In genomic region chr2:35230215-35230614, GRCm38 (mm10) we compare ENCODE assay signal across 22 mouse cellular contexts. TPM values are rescaled to one million over a fixed set of nuclear protein-coding genes. Genes with fewer than 3 reads are reported as not detected.
DNase-seq lines count a peak whose midpoint lies in the region; ATAC-seq lines count a peak whose summit lies in the region.
"Had no signal": no experiment of that assay in that cellular context is flagged by ENCODE, and none has a peak within 500 bp of the region (broad histone marks: within the 10 kb centered on the region; RNA-seq: fewer than 3 reads in every experiment).

No protein-coding gene starts in this region.

- DNase-seq in heart, embryonic 10.5 days (ENCODE audit: low spot score): no peak
- DNase-seq in heart, postnatal 10 days: no peak
- peak; percentile 55 for DNase-seq in 3134 (ENCODE audit: extremely low read depth, insufficient read length, low spot score)
- peak; percentile 30 for DNase-seq in embryonic facial prominence, embryonic 11.5 days (ENCODE audit: low spot score)
- DNase-seq in thymus, postnatal 10 days (ENCODE audit: low spot score in 2 of 2): no peak
- DNase-seq in ovary, adult 18-20 months (ENCODE audit: low spot score): no peak
- DNase-seq: adrenal gland, postnatal 36 days; B cell, adult 2 months; cerebellum, adult 9-11 months; gastrocnemius, adult 2 months; heart, adult 11 months; kidney, postnatal 25 days; right cerebral cortex, adult 18-20 months; spleen, adult 18-20 months; thymus, postnatal 36 days had no signal

- peak overlapping the region; percentile 12; the same call in 1 of the 2 replicates for H3K4me3 ChIP-seq in heart, embryonic 10.5 days
- H3K4me3 ChIP-seq in embryonic facial prominence, embryonic 11.5 days (ENCODE audit: low read depth, low read length): no peak overlapping the region
- H3K4me3 ChIP-seq in limb, embryonic 13.5 days: no peak overlapping the region
- H3K4me3 ChIP-seq: gastrocnemius, adult 2 months; heart, embryonic 15.5 days; midbrain, embryonic 13.5 days had no signal

- intact Hi-C loops in heart, postnatal 10 days (cut with DNase I): no loop called here

- no peak overlapping the region for H3K4me2 ChIP-seq in embryonic facial prominence, embryonic 11.5 days (ENCODE audit: low read depth, low read length)
- H3K4me2 ChIP-seq in limb, embryonic 13.5 days (replicated peaks): peak overlapping the region; percentile 38; the same call in 1 of the 2 replicates
- H3K4me2 ChIP-seq: heart, embryonic 15.5 days; hindbrain, embryonic 14.5 days; midbrain, embryonic 13.5 days had no signal

- no peak overlapping the region for H3K27ac ChIP-seq in heart, embryonic 10.5 days
- H3K27ac ChIP-seq in embryonic facial prominence, embryonic 11.5 days (replicated peaks; ENCODE audit: low read depth, low read length): no peak overlapping the region
- no peak overlapping the region for H3K27ac ChIP-seq in limb, embryonic 13.5 days
- H3K27ac ChIP-seq: gastrocnemius, adult 2 months; heart, embryonic 15.5 days; hindbrain, embryonic 14.5 days; midbrain, embryonic 13.5 days had no signal

- no peak overlapping the region for H3K9ac ChIP-seq in embryonic facial prominence, embryonic 11.5 days (replicated peaks; ENCODE audit: low read length)
- H3K9ac ChIP-seq in limb, embryonic 13.5 days: no peak overlapping the region
- H3K9ac ChIP-seq: heart, embryonic 15.5 days; hindbrain, embryonic 14.5 days; midbrain, embryonic 13.5 days had no signal

- H3K36me3 ChIP-seq in heart, embryonic 10.5 days: no peaks in the 10 kb centered on the region
- no peaks in the 10 kb centered on the region for H3K36me3 ChIP-seq in embryonic facial prominence, embryonic 11.5 days (replicated peaks; ENCODE audit: control insufficient read depth, insufficient read depth, low read depth, low read length)
- no peaks in the 10 kb centered on the region for H3K36me3 ChIP-seq in limb, embryonic 13.5 days
- H3K36me3 ChIP-seq: heart, embryonic 15.5 days; midbrain, embryonic 13.5 days had no signal

- WGBS in heart, embryonic 10.5 days: 25% methylated on average over 8 of the region's 8 CpGs
- WGBS in embryonic facial prominence, embryonic 11.5 days: 29% methylated on average over 8 of the region's 8 CpGs
- 7% methylated on average over 8 of the region's 8 CpGs for WGBS in limb, embryonic 13.5 days

- no peak for ATAC-seq in embryonic facial prominence, embryonic 11.5 days (replicated peaks; ENCODE audit: insufficient number of reproducible peaks, low FRiP score, low TSS enrichment, low read depth)
- no peak for ATAC-seq in limb, embryonic 13.5 days (ENCODE audit: low FRiP score, low read depth)
- no peak for ATAC-seq in megakaryocyte-erythroid progenitor cell, adult 5-6 weeks (replicated peaks; ENCODE audit: low FRiP score, low TSS enrichment, poor library complexity, severe bottlenecking)
- ATAC-seq: forebrain, embryonic 14.5 days; intestine, postnatal 0 days; midbrain, embryonic 13.5 days had no signal

- no peaks in the 10 kb centered on the region for H3K9me3 ChIP-seq in heart, embryonic 10.5 days
- H3K9me3 ChIP-seq in embryonic facial prominence, embryonic 11.5 days (replicated peaks; ENCODE audit: control insufficient read depth, low read length): no peaks in the 10 kb centered on the region
- H3K9me3 ChIP-seq in limb, embryonic 13.5 days: no peaks in the 10 kb centered on the region
- H3K9me3 ChIP-seq: heart, embryonic 15.5 days; midbrain, embryonic 13.5 days had no signal

- no peaks in the 10 kb centered on the region for H3K27me3 ChIP-seq in heart, embryonic 10.5 days (ENCODE audit: insufficient read depth, poor library complexity, severe bottlenecking)
- H3K27me3 ChIP-seq in embryonic facial prominence, embryonic 11.5 days (ENCODE audit: control insufficient read depth, insufficient read depth, low read length): no peaks in the 10 kb centered on the region
- H3K27me3 ChIP-seq in limb, embryonic 13.5 days: peaks cover 53% of the 10 kb centered on the region
- H3K27me3 ChIP-seq: heart, embryonic 15.5 days had no signal

- H3K4me1 ChIP-seq in heart, embryonic 10.5 days: peaks cover 44% of the 10 kb centered on the region
- peaks cover 2% of the 10 kb centered on the region for H3K4me1 ChIP-seq in embryonic facial prominence, embryonic 11.5 days (ENCODE audit: control insufficient read depth, insufficient read depth, low read length)
- H3K4me1 ChIP-seq in limb, embryonic 13.5 days: peaks cover 12% of the 10 kb centered on the region

RNA-seq across cellular contexts. Expression of gene Gsn, which starts 26.0 kb away (rescaled TPM):
- polyA plus RNA-seq in heart, embryonic 10.5 days (2016; fragmentation: Nextera tagmentation; extraction: Ambion mirVana): 52.5 and 84.3 TPM in 2 replicates
- 100 to 1,000 TPM; 213 to 249 TPM for total RNA-seq in heart, postnatal 10 days (2021)
- 50.1 and 51.7 TPM in 2 replicates for polyA plus RNA-seq in embryonic facial prominence, embryonic 11.5 days (2014; fragmentation: Nextera tagmentation; extraction: Ambion mirVana)
- polyA plus RNA-seq in limb, embryonic 13.5 days (2015; fragmentation: Nextera tagmentation; extraction: Ambion mirVana): 113 and 118 TPM in 2 replicates
- total RNA-seq in megakaryocyte-erythroid progenitor cell, adult 5-6 weeks (2014; fragmentation: Nextera tagmentation): 15.8 and 16.1 TPM in 2 replicates
- 3.7 and 5.2 TPM in 2 replicates for total RNA-seq in megakaryocyte-erythroid progenitor cell, adult 5-6 weeks (2017)

RNA-seq across cellular contexts. Expression of gene Rab14, which starts 29.3 kb away (rescaled TPM):
- 220 and 234 TPM in 2 replicates for polyA plus RNA-seq in heart, embryonic 10.5 days (2016; fragmentation: Nextera tagmentation; extraction: Ambion mirVana)
- total RNA-seq in heart, postnatal 10 days (2021): 100 to 1,000 TPM; 154 to 160 TPM
- 246 and 247 TPM in 2 replicates for polyA plus RNA-seq in embryonic facial prominence, embryonic 11.5 days (2014; fragmentation: Nextera tagmentation; extraction: Ambion mirVana)
- 353 and 356 TPM in 2 replicates for polyA plus RNA-seq in limb, embryonic 13.5 days (2015; fragmentation: Nextera tagmentation; extraction: Ambion mirVana)
- 97.8 and 106 TPM in 2 replicates for total RNA-seq in megakaryocyte-erythroid progenitor cell, adult 5-6 weeks (2014; fragmentation: Nextera tagmentation)
- total RNA-seq in megakaryocyte-erythroid progenitor cell, adult 5-6 weeks (2017): 92.0 and 129 TPM in 2 replicates

Comparison
In these comparisons a context has a peak if more than half of its experiments do, and no peak if none do; other contexts are left out.
1. DNase-seq: peak in 3134 (single experiment) and embryonic facial prominence, embryonic 11.5 days (single experiment); none in heart, embryonic 10.5 days (single experiment), heart, postnatal 10 days (0 of 2), thymus, postnatal 10 days (0 of 2) and ovary, adult 18-20 months (single experiment).